Mouse (Mus musculus) brain, embryonic 14.5 days (tissue): Measurements from ENCODE around the gene Exoc3l4. TPM values are rescaled to one million over a fixed set of nuclear protein-coding genes. Genes with fewer than 3 reads are reported as not detected.

ENCODE experiments used
- DNase-seq: peaks from one replicate; pipeline ENCODE4 v3.0.0-alpha.2; 2011; ENCODE audit warnings: low read depth
- CTCF ChIP-seq: fragments of 200-500 bp; IDR thresholded peaks from 2 replicates; pipeline ENCODE4 v1.5.1; 2012; ENCODE audit warnings: inconsistent platforms, mild to moderate bottlenecking, moderate library complexity, borderline replicate concordance; ENCODE audit not compliant: insufficient read depth, insufficient read length; ENCODE audit errors: extremely low read depth
- POLR2A ChIP-seq: fragments of 200-500 bp; IDR thresholded peaks from 2 replicates; pipeline ENCODE4 v1.6.1; 2012; ENCODE audit warnings: mild to moderate bottlenecking, inconsistent platforms, borderline replicate concordance; ENCODE audit not compliant: poor library complexity, insufficient read depth, insufficient read length, severe bottlenecking; ENCODE audit errors: extremely low read depth
- polyA plus RNA-seq: library from polyadenylated mRNA; depleted of rRNA; stranded (reverse); fragments of >200 nt; gene quantifications from 2 replicates; pipeline ENCODE4 v1.2.3, GENCODE M21; 2012

Gene Exoc3l4
- polyA plus RNA-seq, 1 experiment, result 3.5 TPM

DNA sequence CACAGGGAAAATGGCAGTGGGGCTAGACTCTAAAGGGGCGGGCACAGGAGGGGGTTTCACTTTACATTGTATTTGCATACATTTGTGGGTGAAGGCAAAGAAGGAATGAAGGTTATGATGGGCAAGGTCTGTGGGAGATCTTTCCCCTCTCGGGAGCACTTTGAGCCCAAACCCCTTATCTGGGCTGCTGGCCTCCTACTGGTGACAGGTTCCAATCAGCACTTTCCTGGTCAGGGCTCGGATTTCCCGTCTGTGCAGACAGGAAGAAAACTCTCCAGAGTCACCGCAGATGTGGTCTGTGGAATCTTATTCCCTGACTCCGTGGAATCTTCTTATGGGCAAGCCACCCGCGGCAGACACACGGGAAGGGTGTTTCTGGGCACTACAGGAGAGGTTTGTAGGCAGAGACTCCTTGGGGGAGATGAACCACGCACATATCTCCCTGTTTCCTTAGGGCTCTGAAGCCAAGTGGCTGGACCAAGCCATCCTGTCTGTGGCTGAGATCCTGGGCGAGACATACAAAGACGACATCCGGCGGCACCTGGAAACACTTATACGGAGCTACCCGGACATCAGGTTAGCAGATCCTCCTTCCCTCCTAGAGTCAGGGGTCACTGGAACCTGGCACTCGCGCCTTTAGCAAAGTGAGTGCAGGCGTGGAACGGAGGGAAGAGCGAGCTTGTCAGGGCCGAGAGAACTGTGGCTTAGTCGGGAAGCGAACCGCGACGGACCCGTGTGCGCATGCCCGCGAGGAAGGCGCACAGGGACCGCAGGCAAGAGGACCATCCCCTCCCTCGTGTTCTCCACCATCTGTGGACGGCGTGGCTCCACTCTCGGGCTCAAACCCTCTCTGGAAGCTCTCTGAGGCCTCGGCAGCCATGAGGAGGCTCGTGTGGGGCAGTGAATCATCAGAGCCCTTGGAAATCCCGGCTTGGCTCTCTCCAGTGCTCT, 12.4 kb downstream of the Exoc3l4 start:
- peak; percentile 77 for DNase-seq
- TF ChIP-seq CTCF (peak; percentile 14; the same call in 1 of the 2 replicates), POLR2A (no peak)

DNA sequence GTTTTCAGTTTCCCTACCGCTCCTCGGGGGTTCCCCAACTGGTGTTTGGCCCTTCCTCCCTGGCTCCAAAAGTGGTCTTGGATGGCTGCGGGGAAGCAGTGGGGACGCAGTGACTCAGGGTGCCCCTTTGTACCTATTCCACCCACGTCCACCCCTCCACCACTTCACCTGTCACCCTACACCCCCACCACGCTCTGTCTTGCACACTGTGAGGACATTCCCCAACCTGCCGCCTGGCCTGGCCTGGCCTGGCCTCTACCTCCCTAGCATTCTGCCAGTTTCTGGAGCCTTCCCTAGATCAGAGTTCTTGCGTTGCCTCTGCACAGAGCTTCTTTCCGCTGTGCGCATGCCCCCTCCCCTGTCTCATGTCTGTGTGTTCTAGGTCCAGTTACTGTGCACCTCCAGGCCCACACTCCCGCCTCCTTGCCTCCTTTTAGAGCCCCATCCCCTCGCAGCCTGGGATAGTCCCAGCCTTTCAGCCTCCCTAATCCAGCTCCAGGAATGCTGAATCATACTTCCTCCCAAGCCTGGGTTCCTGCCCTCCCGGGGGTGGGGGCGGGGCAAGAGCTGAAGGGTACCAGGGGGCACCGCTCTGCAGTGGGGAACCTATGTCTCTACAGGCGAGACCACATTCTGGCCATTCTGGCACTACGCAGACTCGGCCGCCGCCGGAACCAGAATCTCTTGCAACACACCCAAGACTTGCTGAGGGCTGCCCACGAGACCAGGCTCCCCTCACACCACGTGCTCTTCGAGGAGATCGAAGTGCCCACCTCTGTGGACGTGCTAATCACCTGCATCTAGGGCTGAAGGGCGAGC, 13.4 kb downstream of the Exoc3l4 start:
- no peak for DNase-seq
- no peak for TF ChIP-seq POLR2A
- no peak for TF ChIP-seq CTCF

DNA sequence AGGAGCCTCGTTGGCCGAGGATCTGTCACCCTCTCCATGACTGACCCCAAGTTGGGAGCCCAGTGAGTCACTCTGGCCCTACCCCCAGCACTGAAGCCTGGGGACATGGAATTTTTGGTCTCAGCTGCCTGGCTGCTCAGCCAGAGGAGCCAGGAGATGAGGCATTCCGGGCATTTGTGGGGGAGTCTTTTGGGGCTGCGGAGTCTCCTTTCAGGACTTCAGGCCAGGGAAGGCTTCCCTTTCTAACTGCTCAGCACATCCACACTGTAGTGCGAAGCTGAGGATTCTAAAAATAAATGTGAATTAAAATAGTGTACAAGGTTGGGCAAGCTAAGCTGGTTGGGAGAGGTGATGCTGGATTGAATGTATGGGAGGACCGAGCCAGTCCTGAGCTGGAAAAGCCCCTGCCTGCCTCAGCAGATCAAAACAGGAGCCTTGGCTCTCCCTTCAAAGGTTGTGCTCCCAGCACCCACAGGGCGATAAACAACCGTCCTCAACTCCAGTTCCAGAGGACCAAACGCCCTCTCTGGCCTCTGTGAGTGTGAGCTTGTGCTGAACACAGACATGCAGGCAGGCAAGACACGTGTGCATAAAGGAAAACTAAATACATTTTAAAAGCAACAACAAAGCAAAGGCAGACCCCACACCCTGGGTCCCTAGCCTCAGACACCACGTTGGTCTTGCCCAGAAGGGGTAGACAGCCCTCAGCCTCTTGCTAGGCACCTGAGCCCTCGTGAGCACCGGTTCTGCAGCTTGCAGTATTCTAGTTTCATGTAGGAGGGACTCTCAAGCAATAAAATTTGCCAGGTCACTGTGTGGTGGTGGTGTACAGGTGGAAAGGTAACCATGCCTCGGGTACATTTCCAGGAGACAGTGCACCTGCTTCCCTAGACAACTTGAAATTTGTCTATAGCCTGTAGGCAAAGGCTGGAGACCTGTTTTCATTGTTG, 14.3 kb downstream of the Exoc3l4 start:
- TF ChIP-seq POLR2A, result no peak
- no peak for DNase-seq

DNA sequence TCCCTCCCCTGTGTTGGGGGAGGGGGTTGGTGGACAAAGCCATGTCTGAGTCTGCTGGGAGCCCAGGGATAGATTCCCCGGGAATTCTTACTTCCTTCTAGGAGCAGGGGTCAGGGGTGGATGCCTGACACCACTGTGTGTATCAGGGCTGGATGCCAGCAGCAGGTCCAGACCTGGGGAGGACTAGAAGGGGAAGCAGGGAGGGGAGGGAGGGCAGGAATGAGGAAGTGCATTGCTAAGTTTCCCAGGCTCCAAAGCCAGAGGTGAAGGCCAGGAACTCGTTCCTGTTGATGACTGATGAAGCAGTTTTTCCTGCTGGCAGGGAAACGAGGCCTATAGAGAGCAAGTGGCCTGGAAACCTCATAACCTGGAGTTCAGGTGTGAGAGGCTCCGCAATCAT, 15.3 kb downstream of the Exoc3l4 start:
- no peak for DNase-seq
- TF ChIP-seq CTCF, result no peak
- no peak for TF ChIP-seq POLR2A

DNA sequence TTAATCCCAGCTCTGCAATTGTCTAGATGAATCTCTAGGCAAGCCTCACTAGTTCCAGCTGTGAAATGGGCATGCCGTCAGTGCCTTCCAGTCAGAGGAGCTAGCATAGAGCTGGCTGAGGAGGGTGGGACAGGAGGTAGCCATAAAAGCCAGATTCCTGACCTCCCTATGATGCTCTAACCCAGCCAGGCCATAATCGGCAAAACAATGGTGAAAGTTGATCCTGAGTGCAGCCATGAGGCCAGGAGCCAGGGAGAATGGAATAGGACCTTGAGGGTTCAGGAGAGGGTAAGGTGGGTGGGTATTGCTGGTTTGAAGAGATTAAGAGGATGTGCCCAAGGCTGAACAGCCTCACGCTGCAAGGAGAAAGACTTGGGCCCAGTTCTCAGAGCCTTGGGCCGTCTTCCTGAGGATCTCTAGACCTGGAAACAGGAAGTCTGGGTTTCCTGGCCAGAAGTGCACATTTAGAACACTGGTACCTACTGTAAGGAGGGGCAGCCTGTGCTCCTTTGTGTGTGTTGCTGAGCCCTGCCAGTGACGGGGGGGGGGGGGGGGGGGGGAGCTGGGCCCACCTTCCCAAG, 16.0 kb downstream of the Exoc3l4 start:
- no peak for DNase-seq
- TF ChIP-seq CTCF (no peak), POLR2A (no peak)

DNA sequence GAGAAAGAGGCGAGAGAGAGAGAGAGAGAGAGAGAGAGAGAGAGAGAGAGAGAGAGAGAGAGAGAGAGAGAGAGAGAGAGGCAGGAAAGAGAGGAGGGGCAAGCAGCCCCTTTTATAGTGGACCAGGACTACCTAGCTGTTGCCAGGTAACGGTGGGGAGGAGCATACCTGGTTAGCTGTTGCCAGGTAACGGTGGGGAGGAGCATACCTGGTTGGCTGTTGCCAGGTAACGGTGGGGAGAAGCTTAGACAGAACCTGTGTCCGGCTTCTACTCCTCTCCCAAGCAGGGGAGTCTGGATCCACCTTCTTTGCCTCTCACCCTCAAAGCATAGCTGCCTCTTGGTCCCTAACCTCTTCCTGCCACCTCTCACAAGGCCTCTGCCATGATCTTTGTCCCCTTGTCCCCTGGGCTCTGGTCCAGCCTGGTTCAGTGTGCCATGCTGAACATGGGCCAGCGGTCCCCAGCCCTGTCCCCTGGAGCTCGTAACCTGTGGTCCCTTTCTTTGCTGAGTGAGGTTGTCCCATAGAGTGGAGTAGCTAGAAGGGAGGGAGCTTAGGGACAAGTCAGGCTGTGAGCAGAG, 17.4 kb downstream of the Exoc3l4 start:
- DNase-seq, result peak; percentile 88
- no peak for TF ChIP-seq POLR2A
- no peak for TF ChIP-seq CTCF

DNA sequence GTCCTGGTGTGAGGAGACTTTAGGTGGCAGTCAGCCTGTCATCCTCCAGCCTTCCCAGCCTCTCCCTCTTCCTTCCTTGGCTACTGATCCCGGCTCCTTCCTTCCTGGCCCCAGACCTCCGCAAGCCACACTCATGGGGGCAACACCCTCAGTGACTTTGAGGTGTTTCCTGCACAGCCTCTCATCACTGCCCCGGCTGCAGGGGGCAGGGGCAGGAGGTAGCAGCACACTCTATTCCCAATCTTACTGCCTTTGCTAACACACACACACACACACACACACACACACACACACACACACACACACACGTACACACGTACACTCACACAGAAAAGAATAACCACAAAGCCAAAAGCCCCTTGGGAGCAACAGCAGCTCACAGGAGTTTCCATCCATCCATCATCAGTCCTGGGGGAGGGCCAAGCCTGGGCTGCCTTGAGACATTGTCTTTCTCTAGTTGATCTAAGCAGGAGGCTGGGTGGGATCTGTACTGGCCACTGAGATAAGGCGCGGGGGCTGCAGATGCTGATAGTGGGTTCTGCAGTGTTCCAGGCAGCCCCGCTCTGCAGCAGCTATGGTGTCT, 18.0 kb downstream of the Exoc3l4 start:
- no peak for DNase-seq
- TF ChIP-seq POLR2A (no peak), CTCF (no peak)

DNA sequence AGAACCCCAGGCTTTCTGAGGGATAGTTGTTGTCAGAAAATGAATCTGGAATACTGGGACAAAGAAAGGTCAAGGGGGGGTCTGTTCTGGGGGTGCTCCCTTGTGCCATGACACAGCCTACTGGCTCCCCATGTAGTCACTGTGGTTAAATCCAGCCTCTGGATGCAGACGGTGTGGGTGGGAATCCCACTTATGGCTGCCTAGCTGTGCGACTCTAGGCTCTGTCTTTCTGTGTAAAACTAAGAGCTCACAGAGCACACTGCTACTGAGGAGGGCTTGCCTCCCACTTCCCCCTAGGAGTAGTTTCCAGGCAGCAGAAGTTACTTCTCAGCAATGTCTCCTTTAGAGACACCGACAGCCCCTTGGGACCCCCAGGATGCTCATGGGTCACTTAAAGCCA, 19.4 kb downstream of the Exoc3l4 start:
- no peak for DNase-seq

DNA sequence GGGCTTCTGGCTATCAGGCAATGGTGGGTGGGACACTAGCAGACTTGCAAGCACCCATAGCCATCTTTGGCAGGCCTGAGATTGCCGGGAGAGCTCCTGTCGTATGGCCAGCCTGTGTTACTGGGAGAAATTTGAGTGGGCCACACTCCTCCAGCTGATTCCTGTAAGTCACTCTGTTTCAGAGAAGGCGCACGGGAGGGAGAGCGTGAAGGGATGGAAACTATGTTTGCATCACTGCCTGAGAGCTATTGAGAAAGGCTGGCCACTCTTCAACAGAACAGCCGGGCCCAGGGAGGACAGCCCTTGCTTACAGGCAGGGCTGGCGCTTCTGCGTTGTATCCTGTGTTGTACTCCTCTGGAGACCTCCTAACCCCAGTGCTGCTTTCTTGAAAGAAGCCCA, 19.8 kb downstream of the Exoc3l4 start:
- TF ChIP-seq CTCF (no peak), POLR2A (no peak)
- DNase-seq, result no peak

More for the DNA sequence above, 19.4 kb downstream of the Exoc3l4 start:
- TF ChIP-seq CTCF, result no peak
- TF ChIP-seq POLR2A, result no peak
